ENCODE assay signal across 20 mouse cellular contexts in the genomic region with DNA sequence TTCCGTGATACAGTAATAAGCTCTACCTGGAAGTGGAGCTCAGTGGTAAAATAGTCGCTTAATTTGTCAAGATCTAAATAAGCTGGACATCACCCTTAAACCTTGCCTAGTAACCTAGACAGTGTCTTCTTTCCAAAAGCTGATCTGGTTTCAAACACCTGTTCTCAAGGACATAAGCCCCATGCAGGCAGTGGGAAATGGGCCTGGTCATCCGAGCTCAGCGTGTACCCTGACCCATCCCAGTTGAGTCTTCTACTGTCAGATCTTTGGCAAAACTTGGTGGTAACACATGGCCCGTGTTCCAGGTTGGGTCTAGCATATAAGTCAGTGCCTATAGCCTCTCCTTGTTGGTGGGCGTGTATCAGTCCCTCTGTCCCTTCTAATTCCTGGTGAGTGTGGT. TPM values are rescaled to one million over a fixed set of nuclear protein-coding genes. Genes with fewer than 3 reads are reported as not detected.
DNase-seq lines count a peak whose midpoint lies in the region; ATAC-seq lines count a peak whose summit lies in the region.
"Had no signal": no experiment of that assay in that cellular context is flagged by ENCODE, and none has a peak within 500 bp of the region (broad histone marks: within the 10 kb centered on the region; RNA-seq: fewer than 3 reads in every experiment).

No protein-coding gene starts in this region.

- H3K4me2 ChIP-seq in lung, embryonic 15.5 days = no peak overlapping the region
- H3K4me2 ChIP-seq: embryonic facial prominence, embryonic 12.5 days; forebrain, embryonic 13.5 days; forebrain, embryonic 15.5 days had no signal

- H3K27ac ChIP-seq in lung, embryonic 15.5 days = 0 out of 2 replicates have a peak overlapping the region, but pooled peaks have one; percentile 9
- H3K27ac ChIP-seq: embryonic facial prominence, embryonic 10.5 days; embryonic facial prominence, embryonic 12.5 days; forebrain, embryonic 13.5 days; forebrain, embryonic 15.5 days had no signal

- no peaks in the 10 kb centered on the region for H3K36me3 ChIP-seq in lung, embryonic 15.5 days

- intact Hi-C loops in gastrocnemius, postnatal 36 days (cut with DNase I) = no loop called here

- H3K9ac ChIP-seq in lung, embryonic 15.5 days = no peak overlapping the region
- H3K9ac ChIP-seq: embryonic facial prominence, embryonic 12.5 days; forebrain, embryonic 13.5 days; forebrain, embryonic 15.5 days; forebrain, postnatal 0 days had no signal

- DNase-seq in gastrocnemius, adult 18-20 months (ENCODE audit: low spot score) = peak; percentile 74
- no peak for DNase-seq in gastrocnemius, postnatal 10 days
- peak; percentile 42 to 45 for DNase-seq in gastrocnemius, adult 8-10 months (ENCODE audit: low spot score in 2 of 2)
- no peak for DNase-seq in gastrocnemius, postnatal 36 days
- DNase-seq in lung, adult 18-20 months = no peak
- DNase-seq in T-cell, adult 2 months (ENCODE audit: low spot score) = no peak
- DNase-seq: adrenal gland, adult 8-10 months; adrenal gland, postnatal 14 days; adrenal gland, postnatal 36 days; cerebellum, adult 11-12 months; cerebellum, adult 8-10 months; cerebellum, postnatal 10 days; cerebellum, postnatal 25 days; forebrain, postnatal 0 days had no signal

- H3K27me3 ChIP-seq in lung, embryonic 15.5 days = no peaks in the 10 kb centered on the region
- H3K27me3 ChIP-seq: embryonic facial prominence, embryonic 12.5 days; forebrain, embryonic 13.5 days; forebrain, embryonic 15.5 days had no signal

- ATAC-seq in lung, embryonic 15.5 days (ENCODE audit: borderline replicate concordance, extremely low read depth, low FRiP score, low TSS enrichment) = no peak
- ATAC-seq: activated CD4-positive, CD25-positive, alpha-beta regulatory T cell, adult 4 months; forebrain, embryonic 13.5 days; forebrain, embryonic 15.5 days; forebrain, postnatal 0 days had no signal

- 83% methylated on average over 6 of the region's 6 CpGs for WGBS in lung, embryonic 15.5 days

- no peaks in the 10 kb centered on the region for H3K9me3 ChIP-seq in lung, embryonic 15.5 days
- H3K9me3 ChIP-seq: embryonic facial prominence, embryonic 10.5 days; embryonic facial prominence, embryonic 12.5 days; forebrain, embryonic 13.5 days; forebrain, embryonic 15.5 days had no signal

- H3K4me1 ChIP-seq in lung, embryonic 15.5 days = peaks cover 31% of the 10 kb centered on the region

- no peak overlapping the region for H3K4me3 ChIP-seq in lung, embryonic 15.5 days
- H3K4me3 ChIP-seq: embryonic facial prominence, embryonic 10.5 days; embryonic facial prominence, embryonic 12.5 days; forebrain, embryonic 13.5 days; forebrain, embryonic 15.5 days had no signal

RNA-seq across cellular contexts. Expression of a gene that starts 8.6 kb away (rescaled TPM):
- total RNA-seq in gastrocnemius, adult 18-20 months (2021) = 10 to 100 TPM; 24.0 to 30.5 TPM
- total RNA-seq in gastrocnemius, postnatal 10 days (2021) = 10 to 100 TPM in 1 of 2 experiments, 1 to 10 TPM in 1; 9.9 to 10.7 TPM
- total RNA-seq in gastrocnemius, adult 8-10 months (2022) = 10 to 100 TPM; 27.2 to 48.0 (median 33.1) TPM
- total RNA-seq in gastrocnemius, postnatal 36 days (2021) = 10 to 100 TPM; 14.3 to 22.9 TPM
- 11.8 and 12.0 TPM in 2 replicates for polyA plus RNA-seq in lung, embryonic 15.5 days (2015; fragmentation: Nextera tagmentation; extraction: Ambion mirVana)

RNA-seq across cellular contexts. Expression of a gene that starts 53.1 kb away (rescaled TPM):
- 10 to 100 TPM; 15.2 to 17.1 TPM for total RNA-seq in gastrocnemius, adult 18-20 months (2021)
- 10 to 100 TPM; 19.4 to 22.7 TPM for total RNA-seq in gastrocnemius, postnatal 10 days (2021)
- total RNA-seq in gastrocnemius, adult 8-10 months (2022) = 10 to 100 TPM; 15.8 to 19.9 (median 18.4) TPM
- total RNA-seq in gastrocnemius, postnatal 36 days (2021) = 10 to 100 TPM; 13.8 to 17.4 TPM
- 16.6 and 16.9 TPM in 2 replicates for polyA plus RNA-seq in lung, embryonic 15.5 days (2015; fragmentation: Nextera tagmentation; extraction: Ambion mirVana)

Comparison
In these comparisons a context has a peak if more than half of its experiments do, and no peak if none do; other contexts are left out.
1. DNase-seq: peak in gastrocnemius, adult 18-20 months (single experiment) and gastrocnemius, adult 8-10 months (2 of 2); none in gastrocnemius, postnatal 10 days (single experiment), gastrocnemius, postnatal 36 days (0 of 2), lung, adult 18-20 months (0 of 2) and T-cell, adult 2 months (single experiment).